Mouse (Mus musculus): ENCODE data around the gene Ganc. TPM values are rescaled to one million over a fixed set of nuclear protein-coding genes. Genes with fewer than 3 reads are reported as not detected.

Gene Ganc
- polyA plus RNA-seq, 1 experiment from 2014 or later = 8.7 TPM

GRCm38 (mm10) chr2:120444486-120444885 lies 40.8 kb downstream of the Ganc start:
- no peak overlapping the region for H3K9ac ChIP-seq

GRCm38 (mm10) chr2:120446373-120446772 lies 42.7 kb downstream of the Ganc start:
- no peak overlapping the region for H3K27ac ChIP-seq
- no peak overlapping the region for H3K4me3 ChIP-seq (replicated peaks; ENCODE audit: low read length)
- ATAC-seq (ENCODE audit: low FRiP score) (no peak), DNase-seq (ENCODE audit: low spot score) (no peak)
- no peak overlapping the region for H3K9ac ChIP-seq
- H3K4me1 ChIP-seq (replicated peaks; ENCODE audit: control insufficient read depth, insufficient read depth, low read length) = no peaks in the 10 kb centered on the region
- WGBS = 90% methylated on average over 10 of the region's 10 CpGs
- no peak overlapping the region for H3K4me2 ChIP-seq (replicated peaks)
- no peaks in the 10 kb centered on the region for H3K9me3 ChIP-seq (ENCODE audit: control insufficient read depth, low read length)
- H3K27me3 ChIP-seq (ENCODE audit: control insufficient read depth, insufficient read depth, low read length) = no peaks in the 10 kb centered on the region
- no peaks in the 10 kb centered on the region for H3K36me3 ChIP-seq (replicated peaks; ENCODE audit: control insufficient read depth, insufficient read depth)

More at GRCm38 (mm10) chr2:120444486-120444885, 40.8 kb downstream of the Ganc start:
- no peak overlapping the region for H3K27ac ChIP-seq
- H3K27me3 ChIP-seq (ENCODE audit: control insufficient read depth, insufficient read depth, low read length) = no peaks in the 10 kb centered on the region
- H3K4me2 ChIP-seq (replicated peaks) = no peak overlapping the region
- DNase-seq (ENCODE audit: low spot score) (no peak), ATAC-seq (ENCODE audit: low FRiP score) (no peak)
- H3K4me3 ChIP-seq (replicated peaks; ENCODE audit: low read length) = no peak overlapping the region
- WGBS = 96% methylated on average over 1 of the region's 1 CpGs
- H3K4me1 ChIP-seq (replicated peaks; ENCODE audit: control insufficient read depth, insufficient read depth, low read length) = no peaks in the 10 kb centered on the region
- no peaks in the 10 kb centered on the region for H3K9me3 ChIP-seq (ENCODE audit: control insufficient read depth, low read length)
- no peaks in the 10 kb centered on the region for H3K36me3 ChIP-seq (replicated peaks; ENCODE audit: control insufficient read depth, insufficient read depth)

- no peaks in the 10 kb centered on the region for H3K36me3 ChIP-seq (replicated peaks; ENCODE audit: control insufficient read depth, insufficient read depth)
- DNase-seq (ENCODE audit: low spot score) = no peak
- H3K27me3 ChIP-seq (ENCODE audit: control insufficient read depth, insufficient read depth, low read length) = no peaks in the 10 kb centered on the region
- ATAC-seq (ENCODE audit: low FRiP score) = no peak
- H3K9ac ChIP-seq = no peak overlapping the region
- H3K4me1 ChIP-seq (replicated peaks; ENCODE audit: control insufficient read depth, insufficient read depth, low read length) = no peaks in the 10 kb centered on the region
- H3K9me3 ChIP-seq (ENCODE audit: control insufficient read depth, low read length) = no peaks in the 10 kb centered on the region
- 93% methylated on average over 1 of the region's 1 CpGs for WGBS
- H3K4me3 ChIP-seq (replicated peaks; ENCODE audit: low read length) = no peak overlapping the region
- H3K27ac ChIP-seq = no peak overlapping the region
- H3K4me2 ChIP-seq (replicated peaks) = no peak overlapping the region
These were observed 43.6 kb downstream of the Ganc start for GRCm38 (mm10) chr2:120447306-120447705.

GRCm38 (mm10) chr2:120450724-120451123 lies 47.0 kb downstream of the Ganc start:
- Histone ChIP-seq H3K36me3 (replicated peaks; ENCODE audit: control insufficient read depth, insufficient read depth) (no peaks in the 10 kb centered on the region), H3K4me1 (replicated peaks; ENCODE audit: control insufficient read depth, insufficient read depth, low read length) (no peaks in the 10 kb centered on the region), H3K27me3 (ENCODE audit: control insufficient read depth, insufficient read depth, low read length) (no peaks in the 10 kb centered on the region), H3K27ac (no peak overlapping the region), H3K4me2 (replicated peaks) (no peak overlapping the region), H3K4me3 (replicated peaks; ENCODE audit: low read length) (no peak overlapping the region), H3K9ac (no peak overlapping the region), H3K9me3 (ENCODE audit: control insufficient read depth, low read length) (no peaks in the 10 kb centered on the region)
- DNase-seq (ENCODE audit: low spot score) (no peak), ATAC-seq (ENCODE audit: low FRiP score) (no peak)
- WGBS = 70% methylated on average over 6 of the region's 6 CpGs

- DNase-seq (ENCODE audit: low spot score) = no peak
- no peak for ATAC-seq (ENCODE audit: low FRiP score)
- WGBS = 84% methylated on average over 4 of the region's 4 CpGs
- Histone ChIP-seq H3K27me3 (ENCODE audit: control insufficient read depth, insufficient read depth, low read length) (no peaks in the 10 kb centered on the region), H3K4me2 (replicated peaks) (no peak overlapping the region), H3K36me3 (replicated peaks; ENCODE audit: control insufficient read depth, insufficient read depth) (no peaks in the 10 kb centered on the region), H3K27ac (no peak overlapping the region), H3K4me3 (replicated peaks; ENCODE audit: low read length) (no peak overlapping the region), H3K4me1 (replicated peaks; ENCODE audit: control insufficient read depth, insufficient read depth, low read length) (no peaks in the 10 kb centered on the region), H3K9me3 (ENCODE audit: control insufficient read depth, low read length) (no peaks in the 10 kb centered on the region), H3K9ac (no peak overlapping the region)
These were observed 48.9 kb downstream of the Ganc start for GRCm38 (mm10) chr2:120452600-120452999.

GRCm38 (mm10) chr2:120454987-120455386 lies 51.3 kb downstream of the Ganc start:
- 85% methylated on average over 2 of the region's 2 CpGs for WGBS

GRCm38 (mm10) chr2:120455719-120456118 lies 52.0 kb downstream of the Ganc start, which contains the start of gene Capn3:
Gene Capn3, plus strand, starts transcription at chr2:120456019.
- no peak within 1 kb of the TSS for H3K4me3 ChIP-seq (replicated peaks; ENCODE audit: low read length)
- 75% methylated on average over 4 of the region's 4 CpGs for WGBS
- H3K9me3 ChIP-seq (ENCODE audit: control insufficient read depth, low read length) = no peaks in the 10 kb centered on the region
- H3K4me1 ChIP-seq (replicated peaks; ENCODE audit: control insufficient read depth, insufficient read depth, low read length) = no peaks in the 10 kb centered on the region
- H3K4me2 ChIP-seq (replicated peaks) = no peak within 1 kb of the TSS
- no peak for DNase-seq (ENCODE audit: low spot score)
- no peaks in the 10 kb centered on the region for H3K27me3 ChIP-seq (ENCODE audit: control insufficient read depth, insufficient read depth, low read length)
- no peak within 1 kb of the TSS for H3K9ac ChIP-seq
- no peak for ATAC-seq (ENCODE audit: low FRiP score)
- no peaks in the 10 kb centered on the region for H3K36me3 ChIP-seq (replicated peaks; ENCODE audit: control insufficient read depth, insufficient read depth)
- no peak within 1 kb of the TSS for H3K27ac ChIP-seq

More at GRCm38 (mm10) chr2:120454987-120455386, 51.3 kb downstream of the Ganc start:
- Histone ChIP-seq H3K36me3 (replicated peaks; ENCODE audit: control insufficient read depth, insufficient read depth) (no peaks in the 10 kb centered on the region), H3K4me2 (replicated peaks) (no peak overlapping the region), H3K4me3 (replicated peaks; ENCODE audit: low read length) (no peak overlapping the region), H3K27ac (no peak overlapping the region), H3K4me1 (replicated peaks; ENCODE audit: control insufficient read depth, insufficient read depth, low read length) (no peaks in the 10 kb centered on the region), H3K9me3 (ENCODE audit: control insufficient read depth, low read length) (no peaks in the 10 kb centered on the region), H3K9ac (no peak overlapping the region), H3K27me3 (ENCODE audit: control insufficient read depth, insufficient read depth, low read length) (no peaks in the 10 kb centered on the region)
- ATAC-seq (ENCODE audit: low FRiP score) = no peak
- DNase-seq (ENCODE audit: low spot score) = no peak

- Histone ChIP-seq H3K36me3 (replicated peaks; ENCODE audit: control insufficient read depth, insufficient read depth) (no peaks in the 10 kb centered on the region), H3K4me2 (replicated peaks) (no peak overlapping the region), H3K27ac (no peak overlapping the region), H3K9ac (no peak overlapping the region), H3K4me1 (replicated peaks; ENCODE audit: control insufficient read depth, insufficient read depth, low read length) (no peaks in the 10 kb centered on the region), H3K27me3 (ENCODE audit: control insufficient read depth, insufficient read depth, low read length) (no peaks in the 10 kb centered on the region), H3K4me3 (replicated peaks; ENCODE audit: low read length) (no peak overlapping the region), H3K9me3 (ENCODE audit: control insufficient read depth, low read length) (0 out of 2 replicates have a peak, but pooled peaks cover 3% of the 10 kb centered on the region)
- WGBS = 96% methylated on average over 4 of the region's 4 CpGs
- DNase-seq (ENCODE audit: low spot score) (no peak), ATAC-seq (ENCODE audit: low FRiP score) (no peak)
These were observed 56.5 kb downstream of the Ganc start for GRCm38 (mm10) chr2:120460216-120460615.

GRCm38 (mm10) chr2:120463328-120463727 lies 59.6 kb downstream of the Ganc start:
- WGBS = 86% methylated on average over 7 of the region's 7 CpGs
- ATAC-seq (ENCODE audit: low FRiP score) (no peak), DNase-seq (ENCODE audit: low spot score) (no peak)
- Histone ChIP-seq H3K27me3 (ENCODE audit: control insufficient read depth, insufficient read depth, low read length) (no peaks in the 10 kb centered on the region), H3K9ac (no peak overlapping the region), H3K4me1 (replicated peaks; ENCODE audit: control insufficient read depth, insufficient read depth, low read length) (no peaks in the 10 kb centered on the region), H3K4me2 (replicated peaks) (no peak overlapping the region), H3K36me3 (replicated peaks; ENCODE audit: control insufficient read depth, insufficient read depth) (no peaks in the 10 kb centered on the region), H3K4me3 (replicated peaks; ENCODE audit: low read length) (no peak overlapping the region), H3K27ac (no peak overlapping the region), H3K9me3 (ENCODE audit: control insufficient read depth, low read length) (0 out of 2 replicates have a peak, but pooled peaks cover 3% of the 10 kb centered on the region)

- Histone ChIP-seq H3K4me3 (replicated peaks; ENCODE audit: low read length) (no peak overlapping the region), H3K27ac (no peak overlapping the region), H3K9ac (no peak overlapping the region), H3K4me1 (replicated peaks; ENCODE audit: control insufficient read depth, insufficient read depth, low read length) (no peaks in the 10 kb centered on the region), H3K4me2 (replicated peaks) (no peak overlapping the region), H3K27me3 (ENCODE audit: control insufficient read depth, insufficient read depth, low read length) (no peaks in the 10 kb centered on the region), H3K36me3 (replicated peaks; ENCODE audit: control insufficient read depth, insufficient read depth) (no peaks in the 10 kb centered on the region), H3K9me3 (ENCODE audit: control insufficient read depth, low read length) (0 out of 2 replicates have a peak, but pooled peaks cover 3% of the 10 kb centered on the region)
- DNase-seq (ENCODE audit: low spot score) (no peak), ATAC-seq (ENCODE audit: low FRiP score) (no peak)
- WGBS = 81% methylated on average over 8 of the region's 8 CpGs
These were observed 60.4 kb downstream of the Ganc start for GRCm38 (mm10) chr2:120464091-120464490.

All from hindbrain, embryonic 14.5 days (tissue).